ENCODE assay signal across 18 mouse cellular contexts in genomic region chr16:7201816-7202215, GRCm38 (mm10).
DNase-seq lines count a peak whose midpoint lies in the region; ATAC-seq and TF ChIP-seq lines count a peak whose summit lies in the region.
"Had no signal": no experiment of that assay in that cellular context is flagged by ENCODE, and none has a peak within 500 bp of the region (broad histone marks: within the 10 kb centered on the region; RNA-seq: fewer than 3 reads in every experiment).

No protein-coding gene starts in this region.

- no peak for DNase-seq in forebrain, embryonic 14.5 days (ENCODE audit: low spot score)
- no peak for DNase-seq in forebrain, embryonic 11.5 days (ENCODE audit: low spot score)
- peak; percentile 50 for DNase-seq in kidney, postnatal 0 days (ENCODE audit: low spot score)
- DNase-seq in kidney, adult 18-20 months, result no peak
- DNase-seq in midbrain, embryonic 14.5 days, result peak; percentile 21
- DNase-seq in midbrain, embryonic 10.5 days (ENCODE audit: low spot score), result no peak
- peak; percentile 26 for DNase-seq in limb, embryonic 14.5 days (ENCODE audit: low spot score)
- no peak for DNase-seq in urinary bladder, postnatal 14 days (ENCODE audit: low spot score)
- DNase-seq: adrenal gland, adult 2 months; B cell, adult 2 months; cerebellum, adult 9-11 months; kidney, adult 2 months; liver; lung, postnatal 14 days; thymus, postnatal 14 days had no signal

- no peak for TF ChIP-seq POLR2A in limb, embryonic 14.5 days (IDR thresholded peaks at IDR 0.05; ENCODE audit: borderline replicate concordance, extremely low read depth, insufficient read depth, insufficient read length)

- WGBS in forebrain, embryonic 14.5 days, result 59% methylated on average over 4 of the region's 4 CpGs
- 64% methylated on average over 4 of the region's 4 CpGs for WGBS in forebrain, embryonic 11.5 days
- 52% methylated on average over 4 of the region's 4 CpGs for WGBS in kidney, postnatal 0 days
- WGBS in midbrain, embryonic 14.5 days, result 38% methylated on average over 4 of the region's 4 CpGs
- 72% methylated on average over 4 of the region's 4 CpGs for WGBS in midbrain, embryonic 10.5 days
- WGBS in limb, embryonic 14.5 days, result 57% methylated on average over 4 of the region's 4 CpGs

- no peak for ATAC-seq in forebrain, embryonic 14.5 days
- no peak for ATAC-seq in forebrain, embryonic 11.5 days (replicated peaks; ENCODE audit: low FRiP score)
- no peak for ATAC-seq in kidney, postnatal 0 days (replicated peaks; ENCODE audit: low FRiP score, low read depth)
- no peak for ATAC-seq in midbrain, embryonic 14.5 days (ENCODE audit: low FRiP score, low TSS enrichment)
- ATAC-seq in limb, embryonic 14.5 days (ENCODE audit: low FRiP score, low read depth), result no peak
- ATAC-seq: midbrain, embryonic 16.5 days had no signal

- H3K27me3 ChIP-seq in forebrain, embryonic 14.5 days (replicated peaks; ENCODE audit: control insufficient read depth, insufficient read depth, low read length), result no peaks in the 10 kb centered on the region
- no peaks in the 10 kb centered on the region for H3K27me3 ChIP-seq in forebrain, embryonic 11.5 days (ENCODE audit: control insufficient read depth, insufficient read depth, low read length)
- no peaks in the 10 kb centered on the region for H3K27me3 ChIP-seq in kidney, postnatal 0 days (ENCODE audit: insufficient read depth, low read length)
- H3K27me3 ChIP-seq in midbrain, embryonic 14.5 days (ENCODE audit: control insufficient read depth, insufficient read depth, low read length), result no peaks in the 10 kb centered on the region
- no peaks in the 10 kb centered on the region for H3K27me3 ChIP-seq in midbrain, embryonic 10.5 days (ENCODE audit: low read depth, poor library complexity, severe bottlenecking)
- H3K27me3 ChIP-seq in limb, embryonic 14.5 days (ENCODE audit: control insufficient read depth, insufficient read depth, low read length), result no peaks in the 10 kb centered on the region

- no peaks in the 10 kb centered on the region for H3K9me3 ChIP-seq in forebrain, embryonic 14.5 days (replicated peaks; ENCODE audit: control insufficient read depth, low read length)
- no peaks in the 10 kb centered on the region for H3K9me3 ChIP-seq in forebrain, embryonic 11.5 days (ENCODE audit: control insufficient read depth, low read length)
- no peaks in the 10 kb centered on the region for H3K9me3 ChIP-seq in kidney, postnatal 0 days (replicated peaks; ENCODE audit: low read length)
- H3K9me3 ChIP-seq in midbrain, embryonic 14.5 days (ENCODE audit: control insufficient read depth, low read length), result no peaks in the 10 kb centered on the region
- H3K9me3 ChIP-seq in midbrain, embryonic 10.5 days (replicated peaks), result no peaks in the 10 kb centered on the region
- H3K9me3 ChIP-seq in limb, embryonic 14.5 days (ENCODE audit: control insufficient read depth, low read length), result no peaks in the 10 kb centered on the region

- H3K9ac ChIP-seq in forebrain, embryonic 14.5 days (ENCODE audit: low read length), result no peak overlapping the region
- H3K9ac ChIP-seq in forebrain, embryonic 11.5 days (ENCODE audit: low read length), result no peak overlapping the region
- no peak overlapping the region for H3K9ac ChIP-seq in kidney, postnatal 0 days (ENCODE audit: low read depth, low read length)
- no peak overlapping the region for H3K9ac ChIP-seq in midbrain, embryonic 14.5 days (replicated peaks; ENCODE audit: low read length)
- H3K9ac ChIP-seq in limb, embryonic 14.5 days (ENCODE audit: low read depth, low read length, severe bottlenecking), result no peak overlapping the region
- H3K9ac ChIP-seq: hindbrain, embryonic 14.5 days had no signal

- no peak overlapping the region for H3K4me2 ChIP-seq in forebrain, embryonic 14.5 days (ENCODE audit: low read length)
- no peak overlapping the region for H3K4me2 ChIP-seq in forebrain, embryonic 11.5 days (ENCODE audit: low read depth, low read length, severe bottlenecking)
- H3K4me2 ChIP-seq in kidney, postnatal 0 days (ENCODE audit: low read length), result no peak overlapping the region
- H3K4me2 ChIP-seq in midbrain, embryonic 14.5 days (ENCODE audit: low read length), result no peak overlapping the region
- no peak overlapping the region for H3K4me2 ChIP-seq in limb, embryonic 14.5 days (replicated peaks; ENCODE audit: low read depth, low read length, severe bottlenecking)
- H3K4me2 ChIP-seq: heart, embryonic 11.5 days; hindbrain, embryonic 14.5 days had no signal

- no peaks in the 10 kb centered on the region for H3K4me1 ChIP-seq in forebrain, embryonic 14.5 days (ENCODE audit: control insufficient read depth, insufficient read depth, low read length)
- H3K4me1 ChIP-seq in forebrain, embryonic 11.5 days (replicated peaks; ENCODE audit: control insufficient read depth, insufficient read depth, low read length), result no peaks in the 10 kb centered on the region
- H3K4me1 ChIP-seq in kidney, postnatal 0 days (replicated peaks; ENCODE audit: insufficient read depth, low read length), result no peaks in the 10 kb centered on the region
- peaks cover 5% of the 10 kb centered on the region; the same call in 1 of the 2 replicates for H3K4me1 ChIP-seq in midbrain, embryonic 14.5 days (ENCODE audit: control insufficient read depth, insufficient read depth, low read length)
- H3K4me1 ChIP-seq in midbrain, embryonic 10.5 days, result peaks cover 3% of the 10 kb centered on the region; the same call in 1 of the 2 replicates
- H3K4me1 ChIP-seq in limb, embryonic 14.5 days (ENCODE audit: control insufficient read depth, insufficient read depth, low read length), result no peaks in the 10 kb centered on the region

- no peak overlapping the region for H3K4me3 ChIP-seq in forebrain, embryonic 14.5 days (ENCODE audit: low read depth, low read length)
- no peak overlapping the region for H3K4me3 ChIP-seq in forebrain, embryonic 11.5 days (ENCODE audit: low read depth, low read length)
- no peak overlapping the region for H3K4me3 ChIP-seq in kidney, postnatal 0 days (replicated peaks; ENCODE audit: low read depth, low read length)
- no peak overlapping the region for H3K4me3 ChIP-seq in midbrain, embryonic 14.5 days (replicated peaks; ENCODE audit: low read depth, low read length)
- H3K4me3 ChIP-seq in midbrain, embryonic 10.5 days, result no peak overlapping the region
- no peak overlapping the region for H3K4me3 ChIP-seq in limb, embryonic 14.5 days (replicated peaks; ENCODE audit: low read length)

- H3K27ac ChIP-seq in forebrain, embryonic 14.5 days (ENCODE audit: low read depth, low read length), result peak overlapping the region; percentile 5; the same call in 1 of the 2 replicates
- H3K27ac ChIP-seq in forebrain, embryonic 11.5 days (ENCODE audit: low read depth, low read length), result no peak overlapping the region
- no peak overlapping the region for H3K27ac ChIP-seq in kidney, postnatal 0 days
- H3K27ac ChIP-seq in midbrain, embryonic 14.5 days (replicated peaks; ENCODE audit: low read depth, low read length), result 0 out of 2 replicates have a peak overlapping the region, but pooled peaks have one; percentile 20
- H3K27ac ChIP-seq in midbrain, embryonic 10.5 days (replicated peaks), result no peak overlapping the region
- H3K27ac ChIP-seq in limb, embryonic 14.5 days (replicated peaks; ENCODE audit: low read depth, low read length), result no peak overlapping the region

- H3K36me3 ChIP-seq in forebrain, embryonic 14.5 days (ENCODE audit: control insufficient read depth, insufficient read depth, low read length), result no peaks in the 10 kb centered on the region
- no peaks in the 10 kb centered on the region for H3K36me3 ChIP-seq in forebrain, embryonic 11.5 days (ENCODE audit: control insufficient read depth, insufficient read depth, low read length)
- no peaks in the 10 kb centered on the region for H3K36me3 ChIP-seq in kidney, postnatal 0 days (ENCODE audit: insufficient read depth, low read length)
- no peaks in the 10 kb centered on the region for H3K36me3 ChIP-seq in midbrain, embryonic 14.5 days (ENCODE audit: control insufficient read depth, insufficient read depth, low read length)
- no peaks in the 10 kb centered on the region for H3K36me3 ChIP-seq in midbrain, embryonic 10.5 days
- no peaks in the 10 kb centered on the region for H3K36me3 ChIP-seq in limb, embryonic 14.5 days (ENCODE audit: control insufficient read depth, insufficient read depth, low read length)

- no peak for TF ChIP-seq CTCF in kidney, postnatal 0 days (IDR thresholded peaks at IDR 0.05; ENCODE audit: low read depth)

Comparison
In these comparisons a context has a peak if more than half of its experiments do, and no peak if none do; other contexts are left out.
1. DNase-seq: peak in kidney, postnatal 0 days (single experiment), midbrain, embryonic 14.5 days (single experiment) and limb, embryonic 14.5 days (single experiment); none in forebrain, embryonic 14.5 days (single experiment), forebrain, embryonic 11.5 days (single experiment), kidney, adult 18-20 months (single experiment), midbrain, embryonic 10.5 days (single experiment) and urinary bladder, postnatal 14 days (single experiment).
2. H3K27ac ChIP-seq: peak in forebrain, embryonic 14.5 days (single experiment) and midbrain, embryonic 14.5 days (single experiment); none in forebrain, embryonic 11.5 days (single experiment), kidney, postnatal 0 days (single experiment), midbrain, embryonic 10.5 days (single experiment) and limb, embryonic 14.5 days (single experiment).